Mouse (Mus musculus): Measurements from ENCODE around the gene Swap70.

GRCm38 (mm10) chr7:110246526-110246925 lies 25.0 kb downstream of the Swap70 start:
- TF ChIP-seq CTCF (IDR thresholded peaks at IDR 0.05; ENCODE audit: low read depth, low read length) (no peak), POLR2A (IDR thresholded peaks at IDR 0.05; ENCODE audit: extremely low read depth, insufficient read depth, low read length) (no peak)

Measured in liver, adult 2 months (tissue).